Mouse (Mus musculus): ENCODE results near the gene Tex37.

The Tex37 gene

DNA sequence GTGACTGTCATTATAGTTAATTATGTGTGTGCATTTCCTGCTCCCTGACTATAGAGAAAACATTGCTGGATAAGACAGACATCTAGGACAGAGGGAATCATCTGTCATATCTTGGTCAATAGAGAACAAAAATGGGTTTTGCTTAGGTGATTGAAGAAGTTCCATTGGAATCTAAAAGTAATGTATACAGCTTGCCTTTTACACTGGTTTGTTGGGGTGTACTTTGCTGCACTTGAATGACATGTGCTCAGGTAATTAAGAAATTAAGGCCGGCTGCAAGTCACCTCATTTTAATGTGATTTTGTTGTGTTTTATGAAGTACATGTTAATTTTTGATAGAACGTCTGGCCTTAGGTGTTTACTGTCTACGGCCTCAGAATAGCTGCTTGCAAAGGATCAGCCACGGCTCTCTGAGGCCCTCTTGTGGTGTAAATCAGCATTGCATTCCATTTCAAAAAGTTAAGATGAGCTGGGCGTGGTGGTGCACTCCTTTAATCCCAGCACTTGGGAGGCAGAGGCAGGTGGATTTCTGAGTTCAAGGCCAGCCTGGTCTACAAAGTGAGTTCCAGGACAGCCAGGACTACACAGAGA lies 37.9 kb downstream of the Tex37 start:
- peak; percentile 75 for DNase-seq (ENCODE audit: low read depth)

DNA sequence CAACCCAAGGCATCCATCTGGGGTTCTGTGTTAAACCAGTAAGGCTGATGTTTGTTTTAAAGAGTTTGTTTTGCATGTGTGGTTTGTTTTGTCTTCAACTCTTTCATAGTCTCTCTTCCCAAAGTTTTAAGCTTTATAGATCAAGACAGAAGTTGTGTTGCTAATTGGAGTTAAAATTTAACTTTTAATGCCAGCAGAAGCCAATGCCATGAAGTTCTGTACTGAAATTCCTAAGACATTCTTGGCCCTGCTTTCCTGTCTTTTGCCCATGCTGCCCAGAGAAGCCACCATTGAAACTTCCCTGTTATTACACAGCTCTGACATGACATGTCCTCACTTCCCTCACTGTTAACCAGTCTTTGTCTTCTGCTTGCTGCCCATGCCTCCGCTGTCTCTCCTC lies 43.7 kb downstream of the Tex37 start:
- no peak for DNase-seq (ENCODE audit: low read depth)

DNA sequence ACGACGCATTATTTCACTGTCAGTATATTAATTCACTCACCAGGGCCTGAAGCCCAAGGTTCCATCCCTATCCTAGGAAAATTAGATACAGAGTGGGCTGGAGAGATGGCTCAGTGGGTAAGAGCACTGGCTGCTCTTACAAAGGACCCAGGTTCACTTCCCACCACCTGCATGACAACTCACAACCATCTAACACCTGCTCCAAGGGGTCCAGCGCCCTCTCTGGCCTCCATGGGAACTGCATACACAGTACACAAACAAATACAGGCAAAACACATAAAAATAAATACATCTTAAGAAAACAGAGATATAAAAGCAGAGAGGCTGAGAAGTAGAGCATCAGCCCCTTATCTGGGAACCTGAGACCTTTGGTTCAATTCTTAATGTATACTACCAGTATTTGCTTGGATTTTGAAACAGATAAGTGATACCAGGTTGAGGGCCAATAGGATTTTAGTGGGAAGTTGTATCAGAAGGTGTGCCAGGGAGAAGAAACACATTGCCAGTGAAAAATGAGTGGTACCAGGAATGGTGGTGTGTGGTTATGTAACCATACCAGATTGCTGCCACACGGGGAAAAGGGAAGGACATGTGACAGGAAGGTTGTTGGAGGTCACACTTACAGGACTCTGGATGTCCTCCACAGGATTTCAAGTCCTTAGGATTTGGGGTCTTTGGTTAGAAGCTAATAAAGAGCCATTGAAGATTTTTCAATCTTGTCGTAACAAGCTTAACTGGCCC lies 44.5 kb downstream of the Tex37 start:
- peak; percentile 14 for DNase-seq (ENCODE audit: low read depth)

DNA sequence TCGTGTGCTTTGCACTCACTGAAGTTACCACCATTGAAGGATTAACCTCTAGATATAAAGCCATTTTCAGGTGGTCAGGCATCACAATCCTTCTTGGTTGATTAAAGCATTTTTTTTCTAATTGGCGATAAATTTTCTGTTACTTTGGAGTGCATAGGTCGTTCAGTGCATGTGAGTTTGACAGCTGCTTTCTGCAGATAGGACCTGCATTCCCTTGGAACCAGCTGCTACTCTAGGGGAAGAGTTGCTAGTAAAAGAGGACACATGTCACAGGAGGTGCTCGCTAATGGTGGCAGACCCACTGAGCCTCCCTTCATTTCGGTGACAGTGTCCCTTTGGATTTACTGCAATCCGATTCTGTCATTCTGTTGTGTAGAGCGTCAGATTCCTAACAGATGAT lies 46.2 kb downstream of the Tex37 start:
- no peak for DNase-seq (ENCODE audit: low read depth)

DNA sequence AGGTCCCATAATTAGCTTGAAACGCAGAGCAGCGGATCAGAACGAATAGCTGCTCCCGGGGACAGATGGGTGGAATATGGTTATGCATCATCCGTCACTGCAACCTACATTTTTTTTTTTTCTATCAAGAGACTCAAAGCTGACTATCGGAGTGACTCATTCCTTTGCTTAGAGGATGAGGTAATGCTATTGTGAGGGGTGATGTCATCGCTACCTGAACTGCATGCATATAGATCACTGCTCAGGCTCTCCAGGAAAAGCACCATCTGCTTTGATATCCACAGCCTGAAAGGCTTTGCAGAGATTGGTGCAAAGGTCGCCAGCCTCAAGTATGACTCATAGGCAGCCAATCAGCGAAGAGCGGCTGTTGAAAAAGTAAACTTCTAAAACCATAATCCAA lies 46.6 kb downstream of the Tex37 start:
- no peak for DNase-seq (ENCODE audit: low read depth)

GRCm38 (mm10) chr6:70871511-70871980 lies 47.2 kb downstream of the Tex37 start:
- no peak for DNase-seq (ENCODE audit: low read depth)

GRCm38 (mm10) chr6:70867297-70867696 lies 51.4 kb downstream of the Tex37 start:
- no peak for DNase-seq (ENCODE audit: low read depth)

DNA sequence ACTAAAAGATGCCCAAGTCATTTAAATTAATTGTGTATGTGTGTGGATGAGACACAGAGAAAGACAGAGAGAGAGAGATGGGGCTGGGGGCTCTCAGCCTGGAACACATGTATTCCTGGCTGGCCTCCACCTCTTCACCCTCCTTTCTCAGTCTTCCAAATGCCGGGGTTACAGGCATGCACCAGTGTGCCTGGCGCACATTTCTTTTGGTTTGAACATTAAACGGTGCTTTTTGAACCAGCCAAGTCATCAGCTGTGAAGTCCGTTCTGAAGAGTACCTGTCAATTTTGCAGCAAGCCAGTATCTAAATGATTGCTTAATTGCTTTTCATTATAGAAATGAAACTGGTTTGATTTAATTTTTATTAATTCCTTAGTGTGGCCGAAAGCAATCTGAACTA lies 52.0 kb downstream of the Tex37 start:
- no peak for DNase-seq (ENCODE audit: low read depth)

GRCm38 (mm10) chr6:70864285-70864684 lies 54.4 kb downstream of the Tex37 start:
- DNase-seq (ENCODE audit: low read depth): no peak

Data from c-Kit-positive CD71-positive TER-119-negative erythroid progenitor cells, embryonic 14.5 days (primary cell).